Mouse (Mus musculus) B cell, adult 2 months (primary cell): ENCODE measurements around the gene Smim17.
"Not testable (repeated sequence)": the region's sequence is repeated elsewhere in the genome, so short reads cannot be mapped to it uniquely, and the experiment has no call there.

Experiments used
- DNase-seq, 2 experiments: peaks; one replicate each; pipeline ENCODE4 v3.0.0; 2022

Smim17 gene

GRCm38 (mm10) chr7:6397996-6398975 lies at the start of gene Smim17:
TSS of gene Smim17 (plus strand) at chr7:6398715.
- DNase-seq, result peak; percentile 64 to 65

GRCm38 (mm10) chr7:6358121-6358520 lies 40.4 kb upstream of the Smim17 start:
- DNase-seq, result no peak

DNA sequence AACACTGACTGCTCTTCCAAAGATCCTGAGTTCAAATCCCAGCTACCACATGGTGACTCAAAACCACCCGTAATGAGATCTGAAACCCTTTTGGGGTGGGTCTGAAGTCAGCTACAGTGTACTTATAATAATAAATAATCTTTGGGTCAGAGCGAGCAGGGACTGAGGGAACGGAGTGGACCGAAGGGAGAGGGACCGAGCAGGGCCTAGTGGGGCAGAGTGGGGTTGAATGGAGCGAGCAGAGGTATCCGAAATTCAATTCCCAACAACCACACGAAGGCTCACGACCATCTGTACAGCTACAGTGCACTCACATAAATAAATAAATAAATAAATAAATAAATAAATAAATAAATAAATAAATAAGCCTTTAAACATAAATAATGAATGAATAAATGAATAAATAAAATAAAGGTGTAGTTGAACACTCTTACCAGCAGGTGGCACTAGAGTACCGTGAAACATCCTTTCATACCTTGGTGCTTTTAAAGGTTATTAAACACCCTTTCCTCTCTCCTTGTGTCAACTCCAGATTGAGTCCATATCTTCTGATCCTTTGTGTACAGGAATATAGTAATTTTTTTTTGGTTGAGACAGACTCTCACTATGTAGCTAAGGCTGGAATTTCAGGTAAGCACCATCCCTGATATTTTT lies 39.5 kb upstream of the Smim17 start:
- DNase-seq, result peak; percentile 60 to 62

DNA sequence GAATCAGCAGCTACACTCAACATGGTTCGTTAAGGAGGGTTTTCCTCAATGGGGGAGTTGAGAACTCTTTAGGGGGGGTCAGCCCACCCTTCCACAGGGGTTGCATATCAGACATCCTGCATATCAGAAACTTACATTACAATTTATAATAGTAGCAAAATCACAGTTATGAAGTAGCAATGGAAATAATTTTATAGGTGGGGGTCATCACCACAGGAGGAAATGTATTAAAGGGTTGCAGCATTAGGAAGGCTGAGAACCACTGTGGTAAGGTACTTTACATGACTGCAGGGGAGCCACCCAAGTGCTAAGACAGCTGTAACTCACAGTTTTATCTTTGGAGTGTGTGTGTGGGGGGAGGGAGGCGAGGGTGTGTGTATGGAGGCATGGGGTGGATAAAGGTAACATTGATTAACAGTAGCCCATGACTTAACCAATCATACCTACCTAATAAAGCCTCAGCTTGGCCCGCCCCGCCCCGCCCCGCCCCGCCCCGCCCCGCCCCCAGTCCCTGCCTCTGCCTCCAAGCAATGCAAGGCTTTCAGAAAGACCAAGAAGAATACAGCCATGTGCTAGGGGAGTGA lies 37.9 kb upstream of the Smim17 start:
- DNase-seq, result no peak

GRCm38 (mm10) chr7:6361756-6362155 lies 36.8 kb upstream of the Smim17 start:
- DNase-seq, result no peak

DNA sequence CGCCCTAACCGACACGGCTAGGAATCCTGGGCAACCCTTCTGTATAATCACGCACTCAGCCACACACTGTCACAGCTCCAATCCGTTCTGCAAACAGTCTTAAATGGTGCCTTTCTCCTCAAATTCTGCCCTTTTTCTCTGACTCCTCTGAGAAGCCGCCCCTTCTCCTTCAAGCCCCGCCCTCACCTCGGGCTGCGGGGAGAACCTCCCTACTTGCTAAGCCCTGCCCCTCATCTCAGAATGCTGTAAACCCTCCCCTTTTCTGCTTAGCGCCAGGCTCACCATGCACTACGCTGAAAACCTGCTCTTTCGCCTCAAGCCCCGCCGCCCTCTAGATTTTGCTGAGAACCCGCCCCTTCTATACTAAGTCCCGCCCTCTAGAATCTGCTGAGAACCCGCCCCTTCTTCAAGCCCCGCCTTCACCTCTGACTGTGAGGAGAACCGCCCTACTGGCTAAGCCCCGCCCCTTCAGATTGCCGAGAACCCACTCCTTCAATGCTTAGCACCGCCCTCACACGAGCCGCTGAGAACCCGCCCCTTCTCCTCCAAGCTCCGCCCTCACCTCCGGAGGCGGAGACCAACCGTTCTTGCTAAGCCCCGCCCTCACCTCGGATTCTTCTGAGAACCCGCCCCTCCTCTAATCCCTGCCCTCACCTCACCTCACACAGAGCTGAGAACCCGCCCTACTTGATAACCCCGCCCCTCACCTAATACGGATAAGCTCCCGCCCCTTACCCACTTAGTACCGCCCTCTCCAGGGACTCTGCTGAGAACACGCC lies 36.1 kb upstream of the Smim17 start:
- DNase-seq, result peak; percentile 99 to 100

DNA sequence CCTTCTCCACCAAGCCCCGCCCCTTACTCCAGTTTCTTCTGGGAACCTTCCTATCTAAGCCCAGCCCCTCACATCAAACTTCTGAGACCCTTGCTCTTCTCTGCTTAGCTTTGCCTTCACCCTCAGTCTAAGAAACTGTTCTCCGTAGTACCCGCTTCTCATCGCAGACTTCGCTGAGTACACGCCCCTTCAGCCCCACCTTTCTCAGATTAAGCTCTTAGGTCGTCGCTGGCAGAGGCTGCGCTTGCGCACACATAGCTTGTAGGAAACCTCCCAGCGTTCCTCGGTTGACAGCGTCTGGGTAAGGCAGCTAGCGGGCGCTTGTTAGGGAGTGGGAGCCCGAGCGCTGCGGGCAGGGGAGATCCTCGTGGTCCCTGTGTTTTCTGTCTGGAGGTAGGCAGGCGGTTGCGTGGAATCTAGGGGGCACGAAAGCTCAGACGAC lies 35.4 kb upstream of the Smim17 start, which contains the start of gene Zfp78:
Gene Zfp78, plus strand, starts transcription at position 234 of the 442 bp plus-strand sequence.
- no peak for DNase-seq

GRCm38 (mm10) chr7:6364761-6365160 lies 33.8 kb upstream of the Smim17 start:
- DNase-seq, result peak in 1 of 2 experiments; percentile 11

GRCm38 (mm10) chr7:6367185-6367584 lies 31.3 kb upstream of the Smim17 start:
- DNase-seq, result no peak

- DNase-seq, result not testable (repeated sequence)
Observed at GRCm38 (mm10) chr7:6368146-6368545, 30.4 kb upstream of the Smim17 start.

- no peak for DNase-seq
Observed at GRCm38 (mm10) chr7:6369460-6369859, 29.1 kb upstream of the Smim17 start.

GRCm38 (mm10) chr7:6372993-6373392 lies 25.5 kb upstream of the Smim17 start:
- DNase-seq, result no peak

- no peak for DNase-seq
Observed at GRCm38 (mm10) chr7:6378441-6378840, 20.1 kb upstream of the Smim17 start.

- DNase-seq, result no peak
Observed at GRCm38 (mm10) chr7:6381431-6381830, 17.1 kb upstream of the Smim17 start.

GRCm38 (mm10) chr7:6383044-6383455 lies 15.5 kb upstream of the Smim17 start, which contains the start of gene Zfp28:
TSS of gene Zfp28 (plus strand) at chr7:6383295.
- DNase-seq, result peak; percentile 95 to 96

GRCm38 (mm10) chr7:6384011-6384410 lies 14.5 kb upstream of the Smim17 start:
- DNase-seq, result no peak

DNA sequence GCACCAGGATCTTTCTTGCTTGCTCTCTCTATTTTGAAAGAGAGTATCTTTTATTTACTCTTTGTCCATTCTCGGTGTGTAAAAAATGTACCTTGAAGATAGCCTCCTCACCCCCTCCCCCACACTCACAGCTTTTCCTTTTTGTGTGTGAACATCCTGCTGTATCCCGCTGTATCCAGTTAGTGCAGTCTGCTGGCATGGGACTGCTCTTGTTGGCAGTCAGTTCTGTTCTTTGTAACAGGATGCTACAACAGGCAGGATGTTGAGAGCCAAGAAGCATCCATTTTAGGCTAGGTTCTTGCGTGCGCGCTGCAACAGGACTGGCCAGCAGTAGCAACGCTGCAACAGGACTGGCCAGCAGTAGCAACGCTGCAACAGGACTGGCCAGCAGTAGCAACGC lies 11.5 kb upstream of the Smim17 start:
- DNase-seq, result no peak

DNA sequence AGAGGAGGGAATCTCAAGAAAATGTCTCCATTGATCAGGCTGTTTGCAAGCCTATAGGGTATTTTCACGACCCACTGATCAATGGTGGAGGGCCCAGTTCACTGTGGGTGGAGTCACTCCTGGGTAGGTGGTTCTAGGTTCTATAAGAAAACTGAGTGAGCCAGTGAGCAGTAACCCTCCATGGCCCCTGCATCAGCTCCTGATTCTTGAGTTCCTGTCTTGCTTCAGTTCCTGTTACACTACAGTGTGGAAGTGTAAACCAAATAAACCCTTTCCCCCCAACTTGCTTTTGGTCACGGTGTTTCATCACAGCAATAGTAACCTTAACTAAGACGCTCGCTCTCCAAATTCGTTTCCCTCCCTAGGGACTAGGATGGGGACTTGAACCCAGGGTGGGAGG lies 9.5 kb upstream of the Smim17 start:
- no peak for DNase-seq

- DNase-seq, result peak in 1 of 2 experiments; percentile 2
Observed at GRCm38 (mm10) chr7:6389449-6389848, 9.1 kb upstream of the Smim17 start.

- peak; percentile 68 to 72 for DNase-seq
Observed at GRCm38 (mm10) chr7:6410043-6410442, 11.5 kb downstream of the Smim17 start, which contains the start of gene Gm20715. TSS of gene Gm20715 (plus strand) at chr7:6410277.

GRCm38 (mm10) chr7:6414626-6415441 lies 16.3 kb downstream of the Smim17 start:
- DNase-seq, result no peak

- no peak for DNase-seq
Observed at GRCm38 (mm10) chr7:6415442-6415787, 16.9 kb downstream of the Smim17 start.
